ENCODE assay signal across 12 mouse cellular contexts in the genomic region with DNA sequence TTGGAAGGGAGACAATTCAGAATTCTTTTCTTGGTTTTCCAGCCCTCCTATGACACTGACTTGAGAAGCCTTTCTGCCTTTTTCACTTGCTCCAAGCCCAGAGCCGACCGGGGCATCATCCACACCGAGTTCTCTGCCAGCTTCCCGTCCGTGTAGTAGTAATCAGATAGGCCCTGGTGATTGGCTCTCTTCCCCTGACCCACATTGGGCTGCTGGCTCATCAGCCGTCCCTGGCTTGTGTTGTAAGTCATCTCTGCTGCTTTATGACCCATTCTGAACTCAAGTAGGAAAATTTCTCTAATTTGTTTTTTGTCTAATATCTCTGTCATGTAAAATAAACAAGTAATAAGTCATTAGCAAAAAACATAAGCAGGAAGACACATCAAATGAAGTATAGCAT.
DNase-seq lines count a peak whose midpoint lies in the region; ATAC-seq and TF ChIP-seq lines count a peak whose summit lies in the region.
"Had no signal": no experiment of that assay in that cellular context is flagged by ENCODE, and none has a peak within 500 bp of the region (broad histone marks: within the 10 kb centered on the region; RNA-seq: fewer than 3 reads in every experiment).

No protein-coding gene starts in this region.

- WGBS in liver, adult 2 months = 17% methylated on average over 6 of the region's 6 CpGs
- WGBS in liver, embryonic 11.5 days = 58% methylated on average over 6 of the region's 6 CpGs
- 72% methylated on average over 6 of the region's 6 CpGs for WGBS in forebrain, embryonic 15.5 days

- H3K4me2 ChIP-seq in liver, embryonic 11.5 days = no peak overlapping the region
- H3K4me2 ChIP-seq in forebrain, embryonic 15.5 days (replicated peaks) = no peak overlapping the region
- H3K4me2 ChIP-seq: embryonic facial prominence, embryonic 15.5 days had no signal

- H3K79me2 ChIP-seq in liver, adult 2 months (ENCODE audit: control insufficient read depth, insufficient read depth, low read length) = 0 out of 2 replicates have a peak, but pooled peaks cover 4% of the 10 kb centered on the region

- no peak overlapping the region for H3K4me3 ChIP-seq in liver, adult 2 months (ENCODE audit: insufficient read depth, low read depth, low read length)
- no peak overlapping the region for H3K4me3 ChIP-seq in liver, embryonic 11.5 days (ENCODE audit: low read depth, low read length)
- H3K4me3 ChIP-seq in forebrain, embryonic 15.5 days = no peak overlapping the region
- H3K4me3 ChIP-seq: embryonic facial prominence, embryonic 15.5 days; limb, embryonic 10.5 days had no signal

- ATAC-seq in liver, embryonic 11.5 days (replicated peaks; ENCODE audit: low FRiP score) = no peak
- ATAC-seq in forebrain, embryonic 15.5 days (replicated peaks) = no peak
- ATAC-seq: inflammation-experienced regulatory T-cells, adult 6 months had no signal

- no peak overlapping the region for H3K27ac ChIP-seq in liver, adult 2 months (replicated peaks; ENCODE audit: insufficient read depth, low read depth, low read length)
- no peak overlapping the region for H3K27ac ChIP-seq in liver, embryonic 11.5 days (ENCODE audit: low read depth, low read length)
- no peak overlapping the region for H3K27ac ChIP-seq in forebrain, embryonic 15.5 days (replicated peaks)
- H3K27ac ChIP-seq: embryonic facial prominence, embryonic 15.5 days; limb, embryonic 10.5 days had no signal

- DNase-seq in liver, adult 2 months (ENCODE audit: extremely low read depth, low read depth, low spot score) = peak; percentile 32
- DNase-seq in liver, embryonic 11.5 days (ENCODE audit: low spot score) = no peak
- DNase-seq in adrenal gland, postnatal 36 days = peak; percentile 66 to 74
- DNase-seq in cerebellum, postnatal 14 days = peak; percentile 72 to 75
- peak; percentile 9 for DNase-seq in retina, embryonic 14.5 days (ENCODE audit: low spot score)
- DNase-seq in right cerebral cortex, postnatal 14 days = no peak
- DNase-seq: thymus, postnatal 14 days had no signal

- H3K27me3 ChIP-seq in liver, adult 2 months (ENCODE audit: control insufficient read depth, insufficient read depth, low read length) = no peaks in the 10 kb centered on the region
- H3K27me3 ChIP-seq in liver, embryonic 11.5 days (replicated peaks; ENCODE audit: control insufficient read depth, insufficient read depth, low read length) = no peaks in the 10 kb centered on the region
- H3K27me3 ChIP-seq in forebrain, embryonic 15.5 days = no peaks in the 10 kb centered on the region
- H3K27me3 ChIP-seq: CH12.LX; embryonic facial prominence, embryonic 15.5 days had no signal

- no peak overlapping the region for H3K9ac ChIP-seq in liver, adult 2 months (ENCODE audit: low read depth, low read length)
- no peak overlapping the region for H3K9ac ChIP-seq in liver, embryonic 11.5 days (ENCODE audit: low read depth, low read length)
- no peak overlapping the region for H3K9ac ChIP-seq in forebrain, embryonic 15.5 days (replicated peaks)
- H3K9ac ChIP-seq: embryonic facial prominence, embryonic 15.5 days had no signal

- H3K36me3 ChIP-seq in liver, adult 2 months (ENCODE audit: control insufficient read depth, insufficient read depth, low read length) = no peaks in the 10 kb centered on the region
- peaks cover 2% of the 10 kb centered on the region; the same call in 1 of the 2 replicates for H3K36me3 ChIP-seq in liver, embryonic 11.5 days (ENCODE audit: control insufficient read depth, insufficient read depth, low read length)
- no peaks in the 10 kb centered on the region for H3K36me3 ChIP-seq in forebrain, embryonic 15.5 days

- no peak for TF ChIP-seq POLR2A in liver, adult 2 months (IDR thresholded peaks at IDR 0.05; ENCODE audit: extremely low read depth, insufficient read depth, low read length)

- no peak for TF ChIP-seq CTCF in liver, adult 2 months (IDR thresholded peaks at IDR 0.05; ENCODE audit: low read depth, low read length)

- no peaks in the 10 kb centered on the region for H3K9me3 ChIP-seq in liver, embryonic 11.5 days (ENCODE audit: control insufficient read depth, low read length)
- H3K9me3 ChIP-seq in forebrain, embryonic 15.5 days = no peaks in the 10 kb centered on the region
- H3K9me3 ChIP-seq: embryonic facial prominence, embryonic 15.5 days; limb, embryonic 10.5 days had no signal

- H3K4me1 ChIP-seq in liver, adult 2 months (ENCODE audit: control insufficient read depth, insufficient read depth, low read length) = no peaks in the 10 kb centered on the region
- H3K4me1 ChIP-seq in liver, embryonic 11.5 days (replicated peaks; ENCODE audit: control insufficient read depth, insufficient read depth, low read length) = peaks cover 28% of the 10 kb centered on the region
- 0 out of 2 replicates have a peak, but pooled peaks cover 6% of the 10 kb centered on the region for H3K4me1 ChIP-seq in forebrain, embryonic 15.5 days

Comparison
In these comparisons a context has a peak if more than half of its experiments do, and no peak if none do; other contexts are left out.
1. DNase-seq: peak in liver, adult 2 months (single experiment), adrenal gland, postnatal 36 days (2 of 2), cerebellum, postnatal 14 days (2 of 2) and retina, embryonic 14.5 days (single experiment); none in liver, embryonic 11.5 days (single experiment) and right cerebral cortex, postnatal 14 days (single experiment).